Mouse (Mus musculus) kidney, postnatal 36 days (tissue): ENCODE measurements at regions not wholly inside any gene's neighbourhood (a gene's known extent, or its start where the extent isn't known, plus 50 kb on each side); places are given as distances from the start of the nearest gene placed in this dataset.

Source experiments
- DNase-seq, 2 experiments: peaks; one replicate each; pipeline ENCODE4 v3.0.0; 2021 to 2022; ENCODE audit warnings: mixed read lengths in 2 of 2

DNA sequence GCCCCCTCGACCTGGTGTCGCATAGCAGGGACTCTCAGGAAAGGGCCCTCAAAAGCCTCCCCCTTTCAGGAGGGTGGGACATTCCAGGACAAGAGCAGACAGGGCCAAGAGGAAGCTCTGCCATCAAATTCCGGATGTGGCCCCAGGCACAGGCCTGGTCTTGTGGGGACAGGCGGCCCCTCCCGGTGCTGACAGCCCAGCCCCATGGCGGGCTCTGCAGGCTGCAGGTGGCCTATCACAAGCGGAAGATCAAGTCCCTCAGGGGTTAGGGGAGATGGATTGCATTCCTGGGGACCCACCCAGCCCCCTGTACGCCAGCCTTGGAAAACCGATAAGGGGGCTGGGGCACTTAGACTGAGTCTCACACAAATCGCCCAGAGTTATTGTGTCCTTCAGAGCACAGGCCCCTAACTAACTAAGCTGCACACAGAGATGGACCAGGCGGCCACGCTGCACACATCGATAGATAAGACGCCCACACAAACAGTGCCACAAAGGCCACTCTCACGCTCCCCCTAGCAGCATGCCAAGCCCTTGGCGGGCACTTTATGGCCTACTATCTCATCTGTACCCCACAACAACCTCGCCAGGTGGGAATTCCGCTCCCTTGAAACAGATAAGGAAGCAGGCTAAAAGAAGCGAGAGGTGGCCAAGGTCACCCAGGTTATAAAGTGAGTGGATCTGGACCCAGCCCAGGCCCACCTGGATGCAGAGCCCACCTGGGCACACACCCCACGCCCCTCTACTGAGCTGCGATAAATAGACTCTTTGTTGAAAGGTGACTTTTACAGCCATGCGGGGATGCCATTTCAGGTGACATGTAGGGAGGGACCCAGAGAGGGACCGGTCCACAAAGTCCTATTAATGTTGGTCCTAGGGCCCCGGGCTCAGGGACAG is 55.5 kb downstream of the Gm5294 start:
- DNase-seq, result peak; percentile 42 to 43

DNA sequence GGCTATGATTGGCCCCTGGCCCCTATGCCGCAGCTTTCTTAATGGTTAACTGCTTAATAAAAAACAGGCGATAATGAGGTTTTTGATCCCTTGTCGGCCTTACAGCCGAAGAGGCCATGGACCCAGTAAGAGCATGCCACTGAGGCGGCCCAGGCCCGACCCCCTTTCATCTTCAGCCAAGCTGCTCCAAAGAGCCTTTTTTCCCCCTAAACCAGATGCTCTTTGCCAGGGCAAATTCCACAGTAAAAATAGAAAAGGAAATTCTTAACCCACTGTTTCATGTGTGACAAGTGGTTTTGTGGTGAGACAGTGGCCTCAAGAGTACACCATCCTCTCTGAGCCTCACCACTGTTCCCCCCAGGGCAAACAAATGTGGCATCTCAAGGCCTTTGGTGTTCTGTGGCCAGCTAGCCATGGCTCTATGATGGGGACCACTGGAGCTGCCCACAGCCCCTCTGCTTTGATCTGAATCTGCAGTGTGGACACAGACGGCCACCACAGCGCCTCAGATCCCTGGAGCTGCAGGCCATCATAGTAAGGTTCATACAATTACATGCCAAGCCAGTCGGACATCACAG is 61.9 kb downstream of the Gm5294 start:
- DNase-seq, result no peak

DNA sequence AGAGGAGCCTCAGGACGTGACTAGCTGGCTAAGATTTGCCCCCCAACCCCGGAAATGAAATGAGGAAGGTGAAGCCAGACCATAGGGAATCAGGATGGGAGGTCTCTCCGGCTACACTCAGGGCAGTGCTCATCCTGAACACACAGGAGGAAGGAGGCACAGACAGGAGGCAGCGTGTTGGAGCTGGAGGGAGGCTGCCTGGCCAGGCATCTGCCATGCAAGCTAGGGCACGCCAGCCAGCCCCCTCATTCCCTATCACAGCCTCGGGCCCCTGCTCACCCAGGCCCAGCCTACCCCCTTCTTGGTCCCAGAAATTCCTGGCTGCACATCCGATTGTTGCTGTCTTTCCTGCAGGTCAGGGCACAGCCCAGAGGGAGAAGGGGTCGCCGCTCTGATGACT is 63.7 kb downstream of the Gm5294 start:
- DNase-seq, result no peak

DNA sequence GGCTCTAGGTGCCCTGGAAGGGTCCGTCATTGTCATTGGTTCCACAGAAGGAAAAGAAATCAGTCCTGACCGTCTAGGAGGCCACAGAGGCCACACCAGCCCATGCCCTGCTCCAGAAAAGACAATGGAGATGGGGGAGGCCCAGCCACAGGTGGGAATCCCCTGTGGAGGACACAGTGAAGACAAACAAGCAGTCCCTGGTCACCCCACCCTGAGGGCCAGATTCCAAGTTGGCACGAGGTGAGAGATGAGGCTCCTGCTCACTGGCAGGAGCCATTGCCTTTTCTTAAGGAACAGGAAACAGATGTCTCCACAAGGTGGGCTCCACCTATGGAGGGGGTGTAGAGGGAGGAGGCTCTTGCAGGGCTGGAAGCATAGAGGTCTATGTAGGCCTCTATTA is 66.0 kb downstream of the Gm5294 start:
- DNase-seq, result peak; percentile 47 to 58

DNA sequence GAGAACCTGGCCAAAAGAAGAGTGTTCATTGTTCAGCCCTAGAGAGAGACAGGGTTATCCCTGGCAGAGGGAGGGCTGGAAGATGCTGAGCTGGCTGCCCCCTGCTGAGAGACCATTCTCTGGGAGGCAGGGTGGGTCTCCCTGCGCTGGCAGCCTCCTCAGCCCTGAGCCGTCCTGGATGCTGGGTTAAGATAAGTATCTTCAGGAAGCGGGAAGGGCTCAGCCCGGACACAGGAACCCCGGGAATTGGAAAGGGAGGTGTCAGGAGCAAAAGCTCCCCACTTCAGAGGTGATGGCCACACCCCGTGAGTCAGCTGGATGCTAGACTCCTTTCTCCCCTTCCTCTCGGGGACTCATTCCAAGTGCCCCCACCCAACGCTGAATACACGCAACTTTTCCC is 68.9 kb downstream of the Gm5294 start:
- peak; percentile 51 to 76 for DNase-seq

DNA sequence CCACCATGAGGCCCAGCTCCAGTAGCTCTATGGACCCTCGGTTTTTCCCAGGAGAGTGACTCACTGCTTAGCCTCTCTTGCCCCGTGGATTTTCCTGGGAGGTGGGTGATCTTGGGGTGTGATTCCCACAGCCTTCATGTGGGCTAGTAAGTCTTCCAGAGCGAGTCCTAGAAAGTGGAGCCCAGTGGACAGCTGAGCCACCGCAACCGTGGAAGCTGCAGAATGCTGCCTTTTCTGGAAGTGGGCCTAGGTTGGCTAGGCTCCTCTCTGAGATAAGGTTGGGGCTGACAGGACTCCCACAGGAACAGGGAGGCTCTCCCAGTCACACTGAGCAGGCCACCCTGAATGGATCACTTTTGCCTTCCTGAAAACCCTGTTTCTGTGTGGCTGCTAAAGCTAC is 69.9 kb downstream of the Gm5294 start:
- no peak for DNase-seq

DNA sequence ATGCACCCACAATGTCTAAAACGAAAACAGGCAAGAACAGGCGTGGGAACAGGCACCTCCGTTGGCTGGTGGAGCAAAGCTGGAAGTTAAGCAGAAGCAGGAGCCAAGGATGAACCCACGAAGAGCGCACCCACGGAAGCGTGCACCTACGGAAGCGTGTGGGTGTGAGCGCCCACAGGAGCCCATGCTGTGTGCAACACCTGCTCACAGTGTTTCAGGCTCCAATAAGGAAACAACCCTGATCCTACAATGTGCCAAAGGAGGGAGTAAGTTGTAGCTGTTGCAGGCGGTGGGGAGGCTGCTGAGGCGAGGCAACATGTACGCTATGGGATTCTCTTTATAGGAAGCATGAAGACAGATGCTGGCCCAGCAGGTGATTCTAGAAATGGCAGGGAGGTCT is 74.6 kb downstream of the Gm5294 start:
- no peak for DNase-seq

DNA sequence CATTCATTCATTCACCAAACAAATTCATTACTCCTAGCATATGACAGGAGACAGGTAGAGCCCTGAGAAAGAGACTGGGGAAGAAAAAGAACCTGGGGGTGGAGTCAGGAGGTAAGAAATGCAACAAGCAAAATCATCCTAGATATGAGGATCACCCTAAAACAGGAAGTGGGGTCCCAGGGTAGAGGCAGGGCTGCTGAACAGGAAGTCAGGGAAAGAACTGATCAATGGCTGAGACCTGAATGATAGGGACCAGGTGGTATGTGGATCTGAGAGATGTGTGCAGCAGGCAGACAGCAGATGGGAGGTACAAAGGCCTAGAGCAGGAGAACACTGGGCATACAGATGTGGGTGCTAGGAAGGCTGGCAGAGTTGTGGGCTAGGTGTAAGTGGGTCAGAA is 77.4 kb downstream of the Gm5294 start:
- DNase-seq, result no peak

DNA sequence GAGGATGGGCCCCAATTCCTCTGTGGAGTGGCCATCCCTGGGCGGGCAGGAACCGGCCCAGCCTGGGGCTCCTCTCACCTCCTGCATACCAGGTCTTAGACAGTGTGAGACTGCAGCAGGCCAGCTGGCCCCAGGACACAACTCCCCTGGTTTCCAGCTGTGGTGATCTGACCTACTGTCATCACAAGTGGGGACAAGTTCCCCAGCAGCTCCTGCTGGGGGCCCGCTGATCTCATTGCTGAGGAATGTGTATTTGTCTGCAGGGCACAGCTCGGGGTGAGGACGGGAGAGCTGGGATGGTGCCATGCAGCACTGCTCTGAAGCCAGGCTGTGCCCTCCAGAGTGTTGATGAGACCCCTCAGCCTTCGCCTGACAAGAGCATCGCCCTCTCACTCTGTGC is 78.6 kb downstream of the Gm5294 start:
- DNase-seq, result no peak

DNA sequence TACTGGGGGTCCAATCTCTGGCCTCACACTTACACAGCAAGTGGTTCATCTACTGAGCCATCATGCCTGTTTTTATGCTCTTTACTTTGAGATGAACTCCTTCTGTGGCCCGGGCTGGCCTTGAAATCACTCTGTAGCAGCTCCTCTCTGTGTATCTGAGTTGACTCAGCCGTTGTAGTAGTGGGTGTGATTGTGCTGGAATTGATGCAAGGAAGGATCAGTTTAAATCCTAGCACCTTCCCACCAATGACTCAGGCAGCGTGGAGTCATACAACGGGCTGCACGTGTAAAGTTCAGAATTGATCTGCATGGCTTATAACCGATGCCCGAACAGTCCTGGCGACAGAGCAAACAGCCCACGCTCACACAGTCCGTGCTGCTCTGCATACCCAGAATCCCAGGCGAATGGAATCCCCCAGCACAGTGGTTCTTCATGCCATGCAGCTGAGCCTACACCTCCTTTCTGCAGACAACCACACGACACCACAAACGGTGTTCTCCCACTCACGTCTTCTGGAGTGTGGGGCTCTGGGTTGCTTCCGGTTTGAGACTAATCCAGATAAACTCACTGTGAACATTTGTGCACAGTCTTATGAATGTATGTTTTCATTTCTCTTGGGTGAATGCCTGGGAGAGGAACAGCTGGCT is 81.2 kb downstream of the Gm5294 start:
- no peak for DNase-seq

DNA sequence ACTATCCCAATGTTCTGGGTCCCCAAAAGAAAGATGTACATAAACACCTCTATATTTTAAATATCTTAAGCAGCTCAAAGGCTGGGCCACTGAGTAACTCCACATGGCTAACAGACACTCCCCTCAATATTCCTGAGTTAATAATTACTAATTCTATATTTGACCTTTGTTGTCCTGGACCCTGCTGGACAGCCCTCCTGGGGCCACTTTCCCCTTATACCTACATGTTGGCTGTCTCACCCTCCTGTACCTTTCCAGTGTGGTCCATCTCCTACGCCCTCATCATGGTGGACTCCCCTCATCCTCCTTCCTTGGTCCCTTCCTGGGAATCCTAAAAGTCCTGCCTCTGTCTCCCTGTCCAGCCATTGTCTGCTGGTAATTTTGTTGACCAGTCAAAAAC is 82.4 kb downstream of the Gm5294 start:
- no peak for DNase-seq

DNA sequence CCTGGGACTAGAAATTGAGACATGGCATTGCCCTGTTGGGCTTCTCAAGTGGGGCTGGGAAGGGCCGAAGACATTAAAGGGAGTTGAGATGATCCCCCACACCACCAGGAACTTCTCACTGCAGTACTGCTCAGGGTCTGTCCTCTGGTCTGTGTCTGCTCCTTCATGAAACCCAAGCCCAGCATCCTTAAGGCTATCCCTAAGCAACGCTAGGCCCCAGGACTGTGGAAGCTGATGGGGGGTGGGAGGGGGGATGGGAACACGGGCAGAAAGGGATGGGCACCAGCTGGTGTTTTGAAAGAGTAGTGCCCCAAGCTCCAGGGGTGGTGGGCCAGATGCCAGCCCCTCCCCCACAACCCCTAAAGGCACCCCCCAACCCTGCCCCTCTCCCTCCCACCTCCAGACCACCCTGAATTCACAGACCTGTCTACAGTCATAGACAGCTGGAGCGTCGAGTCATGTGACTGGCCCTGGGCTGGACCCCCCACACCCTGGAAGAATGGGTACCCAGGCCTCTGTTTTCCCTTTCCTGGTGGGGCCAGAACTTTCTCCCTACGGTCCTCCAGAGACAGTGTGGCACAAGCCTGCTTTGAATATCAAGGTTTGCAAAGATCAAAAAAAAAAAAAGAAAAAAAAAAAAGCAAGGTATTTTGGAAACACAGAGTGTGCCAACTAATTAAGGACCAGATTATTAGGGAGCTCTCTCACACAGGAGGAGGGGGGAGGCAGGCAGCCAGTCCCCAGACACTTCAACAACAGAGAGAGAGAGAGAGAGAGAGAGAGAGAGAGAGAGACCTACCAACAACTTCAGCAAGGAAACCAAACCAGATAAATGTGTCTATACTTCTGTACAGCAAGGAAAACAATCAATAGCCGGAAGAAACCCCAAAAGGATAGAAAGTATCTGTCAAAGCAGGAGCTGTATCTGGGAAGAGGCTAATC is 85.1 kb downstream of the Pdgfa start:
- DNase-seq, result no peak

DNA sequence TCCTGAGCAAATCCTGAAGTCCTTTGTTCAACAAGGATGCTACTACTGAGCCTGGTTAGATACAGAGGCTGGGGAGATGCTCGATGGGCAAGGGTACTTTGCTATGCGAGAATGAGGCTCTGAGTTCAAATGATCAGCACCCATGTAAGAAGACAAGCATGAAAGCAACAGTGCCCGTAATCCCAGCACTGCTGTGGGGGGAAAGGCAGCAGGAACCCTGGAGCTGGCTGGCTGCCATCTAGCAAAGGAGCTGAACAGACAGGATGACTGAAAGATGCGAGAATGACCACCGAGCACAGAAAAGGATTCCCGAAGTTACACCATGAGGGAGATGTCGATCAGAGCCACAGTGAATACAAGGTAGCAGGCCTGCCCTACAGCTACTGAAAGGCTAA is 84.5 kb downstream of the Pdgfa start:
- DNase-seq, result no peak

DNA sequence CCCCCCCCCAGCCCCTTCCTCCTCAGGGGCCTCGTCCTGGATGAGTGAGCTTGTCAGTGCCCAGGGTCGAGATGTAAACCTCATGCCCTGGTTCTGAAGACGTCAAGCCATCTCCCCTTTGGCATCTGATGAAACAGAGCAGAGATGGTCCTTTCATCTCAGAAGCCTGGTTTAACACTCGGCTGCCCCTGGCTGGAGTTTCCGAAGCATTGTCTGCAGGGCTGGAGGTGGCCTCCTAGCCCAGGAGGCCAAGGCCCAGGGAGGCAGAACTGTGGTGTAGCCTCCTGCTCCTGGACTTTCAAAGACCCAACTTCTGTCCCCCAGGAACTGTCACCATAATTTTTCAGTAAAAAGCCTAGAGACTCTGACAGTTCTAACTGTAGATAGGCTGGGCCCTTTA is 82.1 kb downstream of the Pdgfa start:
- peak; percentile 37 to 54 for DNase-seq

DNA sequence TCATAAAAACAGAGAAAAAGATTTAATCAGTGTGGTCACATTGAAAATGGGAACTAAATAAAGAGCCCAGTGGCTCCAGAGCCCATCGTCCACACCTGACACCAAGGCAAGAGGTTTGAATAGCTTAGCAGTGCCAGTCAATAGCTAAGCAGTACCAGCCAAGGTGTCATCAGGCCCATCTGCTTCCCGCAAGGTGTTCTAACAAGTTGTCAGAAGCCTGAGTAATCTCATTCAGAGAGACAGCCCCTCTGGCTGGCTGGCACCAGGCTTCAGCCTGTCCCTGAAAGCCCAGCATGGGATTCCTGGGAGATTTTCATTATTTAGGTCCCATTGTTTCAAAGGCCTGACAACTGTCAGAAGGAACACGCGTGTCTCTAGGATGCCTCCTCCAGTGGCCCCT is 81.7 kb downstream of the Pdgfa start:
- DNase-seq, result no peak

DNA sequence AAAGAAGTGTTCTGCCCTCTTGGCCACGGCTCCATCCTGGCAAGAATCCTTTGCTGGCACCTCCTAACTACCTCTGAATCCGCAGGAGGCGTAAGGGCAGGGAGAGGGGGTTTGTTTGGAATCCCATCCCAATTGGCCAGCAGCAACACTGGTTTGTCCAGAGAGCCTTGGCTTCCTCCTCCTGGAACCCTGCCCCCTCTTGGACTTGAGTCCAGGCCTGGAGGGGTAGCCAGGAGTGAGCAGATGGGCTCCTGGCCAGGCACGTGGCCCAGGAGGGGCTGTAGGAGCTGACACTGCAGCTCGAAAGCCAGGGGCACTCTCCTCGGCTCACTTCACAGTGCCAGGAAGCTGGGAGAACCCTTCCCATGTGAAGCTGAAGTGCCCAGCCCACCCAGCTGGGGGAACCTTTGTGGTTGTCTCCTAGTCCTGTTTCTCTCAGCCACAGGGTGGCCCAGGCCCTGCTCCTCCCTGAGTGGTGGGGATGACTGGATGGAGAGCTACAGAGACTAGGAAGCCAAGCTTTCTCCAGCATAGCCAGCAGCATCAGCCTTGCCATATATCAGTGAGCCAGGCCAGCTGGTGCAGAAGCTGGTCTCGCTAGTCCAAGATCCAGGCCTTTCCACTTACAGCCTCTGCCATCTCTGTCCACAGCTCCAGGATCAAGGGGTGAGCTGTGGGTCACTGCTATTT is 76.9 kb downstream of the Pdgfa start:
- peak; percentile 90 to 94 for DNase-seq

DNA sequence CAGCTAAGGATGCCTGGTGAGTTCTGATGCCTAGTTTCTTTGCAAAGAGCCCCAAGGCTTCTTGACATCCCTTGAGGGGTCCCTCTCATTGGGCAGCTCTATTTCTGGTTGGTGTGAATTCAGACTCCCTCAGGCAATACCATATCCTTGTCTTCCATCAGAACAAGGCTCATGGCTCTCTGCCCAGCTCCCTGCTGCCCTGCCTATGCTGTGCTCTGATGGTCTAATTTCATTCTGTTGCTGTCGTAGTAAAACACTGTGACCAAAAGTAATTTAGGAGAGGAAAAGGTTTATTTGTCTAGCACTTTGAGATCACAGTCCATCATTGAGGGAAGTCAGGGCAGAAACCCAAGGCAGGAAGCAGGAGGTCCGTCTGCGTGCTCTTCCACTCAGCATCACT is 75.1 kb downstream of the Pdgfa start:
- peak; percentile 24 to 28 for DNase-seq
